Mouse (Mus musculus): ENCODE results near the gene Arxes2.

DNA sequence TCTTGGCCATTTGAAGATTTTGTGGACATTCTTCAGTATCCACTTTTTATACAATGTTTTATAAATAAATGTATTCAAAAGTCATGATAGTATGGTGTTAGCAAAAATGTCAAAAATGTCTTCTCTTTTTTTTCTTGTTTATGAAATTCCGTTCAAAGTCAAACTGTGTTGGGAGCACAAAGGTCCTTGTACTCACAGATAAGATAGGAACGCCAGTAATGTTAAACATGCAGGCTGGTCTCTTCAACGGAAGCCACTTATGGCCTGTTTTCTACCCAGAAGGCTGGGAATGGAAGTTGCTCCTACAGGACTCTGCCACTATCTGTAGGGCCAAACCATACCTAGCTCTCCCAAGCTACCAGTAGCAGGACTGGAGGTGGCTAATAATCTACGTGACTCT lies 34.1 kb upstream of the Arxes2 start:
- no peak for TF ChIP-seq CTCF (IDR thresholded peaks at IDR 0.05; ENCODE audit: borderline replicate concordance, insufficient read depth, low read depth, low read length)
- no peak for TF ChIP-seq POLR2A (IDR thresholded peaks at IDR 0.05; ENCODE audit: borderline replicate concordance, insufficient read depth, low read length)

Measured in cerebellum, adult 2 months (tissue).